Mouse (Mus musculus): ENCODE measurements around the gene C1ra. TPM values are rescaled to one million over a fixed set of nuclear protein-coding genes. Genes with fewer than 3 reads are reported as not detected.
"Not testable (repeated sequence)": the region's sequence is repeated elsewhere in the genome, so short reads cannot be mapped to it uniquely, and the experiment has no call there.

The C1ra gene
- 3.0 and 3.5 TPM in 2 replicates for polyA plus RNA-seq (2014; fragmentation: Nextera tagmentation; extraction: Ambion mirVana)

GRCm38 (mm10) chr6:124512355-124512836 lies at the start of gene C1ra:
TSS of gene C1ra (plus strand) at chr6:124512405.
- Histone ChIP-seq H3K36me3 (ENCODE audit: control insufficient read depth, insufficient read depth, low read length) (no peaks in the 10 kb centered on the region), H3K27ac (ENCODE audit: low read length) (no peak within 1 kb of the TSS), H3K4me1 (ENCODE audit: control insufficient read depth, insufficient read depth, low read length) (no peaks in the 10 kb centered on the region), H3K27me3 (ENCODE audit: control insufficient read depth, insufficient read depth, low read length) (no peaks in the 10 kb centered on the region), H3K4me2 (replicated peaks; ENCODE audit: low read depth, low read length) (peak within 1 kb of the TSS; percentile 41), H3K9me3 (ENCODE audit: control insufficient read depth, low read depth, low read length) (no peaks in the 10 kb centered on the region), H3K4me3 (ENCODE audit: low read depth, low read length) (no peak within 1 kb of the TSS), H3K9ac (replicated peaks; ENCODE audit: low read depth, low read length) (no peak within 1 kb of the TSS)
- WGBS: 9% methylated on average over 6 of the region's 6 CpGs
- no peak; the same call in 1 of the 2 replicates for ATAC-seq (ENCODE audit: insufficient number of reproducible peaks, insufficient read depth, low FRiP score, low read depth)

GRCm38 (mm10) chr6:124463881-124464291 lies 48.3 kb upstream of the C1ra start:
- H3K9me3 ChIP-seq (ENCODE audit: control insufficient read depth, low read depth, low read length): no peaks in the 10 kb centered on the region
- H3K27ac ChIP-seq (ENCODE audit: low read length): no peak overlapping the region
- no peaks in the 10 kb centered on the region for H3K4me1 ChIP-seq (ENCODE audit: control insufficient read depth, insufficient read depth, low read length)
- H3K27me3 ChIP-seq (ENCODE audit: control insufficient read depth, insufficient read depth, low read length): no peaks in the 10 kb centered on the region
- H3K4me2 ChIP-seq (replicated peaks; ENCODE audit: low read depth, low read length): peak overlapping the region; percentile 77
- WGBS: 12% methylated on average over 8 of the region's 8 CpGs
- no peak for ATAC-seq (ENCODE audit: insufficient number of reproducible peaks, insufficient read depth, low FRiP score, low read depth)
- peak overlapping the region; percentile 38; the same call in 1 of the 2 replicates for H3K4me3 ChIP-seq (ENCODE audit: low read depth, low read length)
- H3K36me3 ChIP-seq (ENCODE audit: control insufficient read depth, insufficient read depth, low read length): no peaks in the 10 kb centered on the region
- no peak overlapping the region for H3K9ac ChIP-seq (replicated peaks; ENCODE audit: low read depth, low read length)

GRCm38 (mm10) chr6:124464305-124465271 lies 47.6 kb upstream of the C1ra start, which contains the start of gene Clstn3:
TSS of gene Clstn3 (minus strand) at chr6:124464794.
- Histone ChIP-seq H3K9ac (replicated peaks; ENCODE audit: low read depth, low read length) (no peak within 1 kb of the TSS), H3K27me3 (ENCODE audit: control insufficient read depth, insufficient read depth, low read length) (no peaks in the 10 kb centered on the region), H3K4me3 (ENCODE audit: low read depth, low read length) (peak within 1 kb of the TSS; percentile 38), H3K36me3 (ENCODE audit: control insufficient read depth, insufficient read depth, low read length) (no peaks in the 10 kb centered on the region), H3K9me3 (ENCODE audit: control insufficient read depth, low read depth, low read length) (no peaks in the 10 kb centered on the region), H3K27ac (ENCODE audit: low read length) (no peak within 1 kb of the TSS), H3K4me1 (ENCODE audit: control insufficient read depth, insufficient read depth, low read length) (no peaks in the 10 kb centered on the region), H3K4me2 (replicated peaks; ENCODE audit: low read depth, low read length) (peak within 1 kb of the TSS; percentile 77)
- 4% methylated on average over 27 of the region's 27 CpGs for WGBS
- peak; percentile 95 for ATAC-seq (ENCODE audit: insufficient number of reproducible peaks, insufficient read depth, low FRiP score, low read depth)

- H3K27me3 ChIP-seq (ENCODE audit: control insufficient read depth, insufficient read depth, low read length): no peaks in the 10 kb centered on the region
- H3K4me2 ChIP-seq (replicated peaks; ENCODE audit: low read depth, low read length): peak overlapping the region; percentile 77
- peak overlapping the region; percentile 38 for H3K4me3 ChIP-seq (ENCODE audit: low read depth, low read length)
- ATAC-seq (ENCODE audit: insufficient number of reproducible peaks, insufficient read depth, low FRiP score, low read depth): no peak
- no peak overlapping the region for H3K9ac ChIP-seq (replicated peaks; ENCODE audit: low read depth, low read length)
- H3K4me1 ChIP-seq (ENCODE audit: control insufficient read depth, insufficient read depth, low read length): no peaks in the 10 kb centered on the region
- 35% methylated on average over 6 of the region's 6 CpGs for WGBS
- no peaks in the 10 kb centered on the region for H3K36me3 ChIP-seq (ENCODE audit: control insufficient read depth, insufficient read depth, low read length)
- no peak overlapping the region for H3K27ac ChIP-seq (ENCODE audit: low read length)
- no peaks in the 10 kb centered on the region for H3K9me3 ChIP-seq (ENCODE audit: control insufficient read depth, low read depth, low read length)
Measured at GRCm38 (mm10) chr6:124465299-124465698, 46.9 kb upstream of the C1ra start.

- Histone ChIP-seq H3K9ac (replicated peaks; ENCODE audit: low read depth, low read length) (no peak overlapping the region), H3K36me3 (ENCODE audit: control insufficient read depth, insufficient read depth, low read length) (no peaks in the 10 kb centered on the region), H3K27me3 (ENCODE audit: control insufficient read depth, insufficient read depth, low read length) (no peaks in the 10 kb centered on the region), H3K4me1 (ENCODE audit: control insufficient read depth, insufficient read depth, low read length) (no peaks in the 10 kb centered on the region), H3K4me2 (replicated peaks; ENCODE audit: low read depth, low read length) (no peak overlapping the region), H3K9me3 (ENCODE audit: control insufficient read depth, low read depth, low read length) (no peaks in the 10 kb centered on the region), H3K4me3 (ENCODE audit: low read depth, low read length) (no peak overlapping the region), H3K27ac (ENCODE audit: low read length) (no peak overlapping the region)
- no peak for ATAC-seq (ENCODE audit: insufficient number of reproducible peaks, insufficient read depth, low FRiP score, low read depth)
- WGBS: 73% methylated on average over 6 of the region's 6 CpGs
Measured at GRCm38 (mm10) chr6:124465729-124466128, 46.5 kb upstream of the C1ra start.

GRCm38 (mm10) chr6:124471121-124471520 lies 41.1 kb upstream of the C1ra start:
- ATAC-seq (ENCODE audit: insufficient number of reproducible peaks, insufficient read depth, low FRiP score, low read depth): no peak
- no peak overlapping the region for H3K9ac ChIP-seq (replicated peaks; ENCODE audit: low read depth, low read length)
- H3K9me3 ChIP-seq (ENCODE audit: control insufficient read depth, low read depth, low read length): no peaks in the 10 kb centered on the region
- H3K36me3 ChIP-seq (ENCODE audit: control insufficient read depth, insufficient read depth, low read length): no peaks in the 10 kb centered on the region
- H3K27ac ChIP-seq (ENCODE audit: low read length): no peak overlapping the region
- no peaks in the 10 kb centered on the region for H3K4me1 ChIP-seq (ENCODE audit: control insufficient read depth, insufficient read depth, low read length)
- H3K27me3 ChIP-seq (ENCODE audit: control insufficient read depth, insufficient read depth, low read length): no peaks in the 10 kb centered on the region
- WGBS: 92% methylated on average over 3 of the region's 3 CpGs
- H3K4me3 ChIP-seq (ENCODE audit: low read depth, low read length): no peak overlapping the region
- no peak overlapping the region for H3K4me2 ChIP-seq (replicated peaks; ENCODE audit: low read depth, low read length)

GRCm38 (mm10) chr6:124471783-124472638 lies 40.2 kb upstream of the C1ra start:
- not testable (repeated sequence) for H3K9ac ChIP-seq (replicated peaks; ENCODE audit: low read depth, low read length); H3K27me3 ChIP-seq (ENCODE audit: control insufficient read depth, insufficient read depth, low read length); H3K4me3 ChIP-seq (ENCODE audit: low read depth, low read length); H3K9me3 ChIP-seq (ENCODE audit: control insufficient read depth, low read depth, low read length); ATAC-seq (ENCODE audit: insufficient number of reproducible peaks, insufficient read depth, low FRiP score, low read depth); H3K27ac ChIP-seq (ENCODE audit: low read length); H3K36me3 ChIP-seq (ENCODE audit: control insufficient read depth, insufficient read depth, low read length); H3K4me1 ChIP-seq (ENCODE audit: control insufficient read depth, insufficient read depth, low read length); H3K4me2 ChIP-seq (replicated peaks; ENCODE audit: low read depth, low read length)
- WGBS: 69% methylated on average over 6 of the region's 6 CpGs

- 44% methylated on average over 6 of the region's 6 CpGs for WGBS
- no peak overlapping the region for H3K27ac ChIP-seq (ENCODE audit: low read length)
- no peak for ATAC-seq (ENCODE audit: insufficient number of reproducible peaks, insufficient read depth, low FRiP score, low read depth)
Measured at GRCm38 (mm10) chr6:124472801-124473200, 39.4 kb upstream of the C1ra start.

More at GRCm38 (mm10) chr6:124472801-124473200, 39.4 kb upstream of the C1ra start:
- no peaks in the 10 kb centered on the region for H3K36me3 ChIP-seq (ENCODE audit: control insufficient read depth, insufficient read depth, low read length)
- no peak overlapping the region for H3K4me2 ChIP-seq (replicated peaks; ENCODE audit: low read depth, low read length)
- no peak overlapping the region for H3K4me3 ChIP-seq (ENCODE audit: low read depth, low read length)
- no peaks in the 10 kb centered on the region for H3K27me3 ChIP-seq (ENCODE audit: control insufficient read depth, insufficient read depth, low read length)
- H3K4me1 ChIP-seq (ENCODE audit: control insufficient read depth, insufficient read depth, low read length): no peaks in the 10 kb centered on the region
- no peak overlapping the region for H3K9ac ChIP-seq (replicated peaks; ENCODE audit: low read depth, low read length)
- no peaks in the 10 kb centered on the region for H3K9me3 ChIP-seq (ENCODE audit: control insufficient read depth, low read depth, low read length)

Measured in stomach, embryonic 14.5 days (tissue).